Mouse (Mus musculus): ENCODE results near the gene Creg1. TPM values are rescaled to one million over a fixed set of nuclear protein-coding genes. Genes with fewer than 3 reads are reported as not detected.

Creg1 gene
- 10 to 100 TPM; 49.6 to 62.8 TPM for total RNA-seq (2021)
- long read RNA-seq, experiment 1, transcript Creg1-202 (4 exons, 2,163 nt), result major isoform, 93 of 96 reads
- long read RNA-seq, experiment 1, partial matches to known transcripts, result 1 of 96 reads
- long read RNA-seq, experiment 1, other reads (novel, unspliced or antisense), result 2 of 96 reads
- long read RNA-seq, experiment 2, transcript Creg1-202 (4 exons, 2,163 nt), result major isoform, 127 of 138 reads
- long read RNA-seq, experiment 2, partial matches to known transcripts, result 10 of 138 reads
- long read RNA-seq, experiment 2, other reads (novel, unspliced or antisense), result 1 of 138 reads

DNA sequence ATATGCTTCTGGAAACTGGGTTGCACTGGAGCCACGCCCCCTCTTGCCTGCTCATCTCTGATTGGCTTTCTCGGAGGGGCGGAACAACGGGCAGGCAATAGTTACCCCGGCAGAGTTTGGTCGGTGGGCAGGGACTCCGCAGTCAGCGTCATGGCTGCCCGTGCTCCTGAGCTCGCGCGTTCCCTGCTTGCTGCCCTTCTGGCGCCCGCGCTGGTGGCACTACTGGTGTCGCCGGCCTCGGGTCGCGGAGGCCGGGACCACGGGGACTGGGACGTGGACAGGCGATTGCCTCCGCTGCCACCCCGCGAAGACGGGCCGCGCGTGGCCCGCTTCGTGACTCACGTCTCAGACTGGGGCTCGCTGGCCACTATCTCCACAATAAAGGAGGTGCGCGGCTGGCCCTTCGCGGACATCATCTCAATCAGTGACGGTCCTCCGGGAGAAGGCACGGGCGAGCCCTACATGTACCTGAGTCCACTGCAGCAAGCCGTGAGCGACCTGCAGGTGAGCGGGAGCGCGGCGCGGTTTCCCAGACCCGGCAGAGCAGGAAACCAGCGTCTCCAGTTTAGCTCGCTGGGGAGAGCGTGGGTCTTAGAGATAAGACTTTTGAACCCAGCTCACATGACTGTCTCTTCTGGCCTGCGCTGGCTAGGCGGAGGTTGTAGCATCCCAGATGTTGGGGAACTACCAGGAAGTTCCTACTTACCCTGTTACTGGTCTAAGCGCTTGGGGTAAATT lies at the start of gene Creg1:
TSS of gene Creg1 (plus strand) at position 112 of the 738 bp plus-strand sequence.
- DNase-seq, result peak; percentile 93

DNA sequence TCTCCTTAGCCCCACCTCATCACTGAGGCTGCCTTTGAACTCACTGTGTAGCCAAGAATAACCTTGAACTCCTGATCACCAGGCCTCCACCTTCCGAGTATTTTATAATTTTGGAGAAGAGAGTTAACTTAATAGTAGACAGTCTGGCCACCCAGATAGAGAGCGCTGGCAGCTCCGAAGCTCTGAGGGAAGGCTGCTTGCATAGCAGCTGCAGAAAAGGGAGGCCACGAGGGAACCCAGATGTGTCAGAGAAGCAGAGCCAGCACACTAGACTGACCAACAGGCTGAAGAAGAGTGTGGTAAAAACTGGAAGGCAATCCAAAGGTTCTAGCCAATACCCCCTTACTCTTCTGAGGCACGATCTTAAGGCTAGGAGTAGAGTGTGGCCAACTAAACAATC lies 49.7 kb upstream of the Creg1 start:
- DNase-seq, result no peak

GRCm38 (mm10) chr1:165716426-165716825 lies 47.1 kb upstream of the Creg1 start:
- no peak for DNase-seq

DNA sequence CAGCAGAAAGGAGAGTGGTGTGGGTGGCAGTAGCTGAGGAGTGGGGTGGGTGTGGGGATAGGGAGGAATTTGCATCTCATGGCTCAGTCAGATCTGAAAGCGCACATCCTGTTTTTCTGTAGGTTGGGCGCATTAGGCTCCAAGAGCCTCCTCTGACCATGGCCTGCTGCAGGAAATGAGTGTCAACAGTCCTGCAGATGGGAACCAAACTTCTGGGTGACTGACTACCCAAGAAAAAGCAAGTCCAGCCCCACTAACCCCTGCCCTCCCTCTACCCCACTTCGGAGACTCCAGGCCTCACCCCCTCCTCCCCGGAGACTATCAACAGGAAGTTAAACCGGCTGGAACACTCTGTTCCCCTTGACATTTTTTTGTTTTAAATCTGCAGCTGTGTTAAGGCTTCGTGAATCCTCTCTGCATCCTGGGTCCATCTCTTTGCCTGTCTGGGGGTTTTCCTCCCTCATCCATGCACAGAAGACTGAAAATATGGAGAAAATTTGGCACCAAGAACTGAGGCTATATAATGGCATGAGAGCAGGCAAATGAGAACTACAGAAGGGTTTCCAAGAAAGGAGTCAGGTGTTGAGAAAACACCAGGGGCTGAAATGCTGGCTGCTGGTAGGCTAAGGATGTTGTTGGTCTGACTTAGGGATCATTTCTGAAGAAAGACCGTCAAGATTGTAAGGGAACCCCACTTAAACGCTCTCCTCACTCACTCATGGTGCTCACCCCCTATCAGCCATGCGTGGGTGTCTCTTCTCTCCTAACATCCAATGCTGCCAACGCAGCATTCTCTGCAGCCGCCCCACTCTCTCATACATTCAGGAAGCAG lies 45.6 kb upstream of the Creg1 start:
- peak; percentile 84 for DNase-seq

DNA sequence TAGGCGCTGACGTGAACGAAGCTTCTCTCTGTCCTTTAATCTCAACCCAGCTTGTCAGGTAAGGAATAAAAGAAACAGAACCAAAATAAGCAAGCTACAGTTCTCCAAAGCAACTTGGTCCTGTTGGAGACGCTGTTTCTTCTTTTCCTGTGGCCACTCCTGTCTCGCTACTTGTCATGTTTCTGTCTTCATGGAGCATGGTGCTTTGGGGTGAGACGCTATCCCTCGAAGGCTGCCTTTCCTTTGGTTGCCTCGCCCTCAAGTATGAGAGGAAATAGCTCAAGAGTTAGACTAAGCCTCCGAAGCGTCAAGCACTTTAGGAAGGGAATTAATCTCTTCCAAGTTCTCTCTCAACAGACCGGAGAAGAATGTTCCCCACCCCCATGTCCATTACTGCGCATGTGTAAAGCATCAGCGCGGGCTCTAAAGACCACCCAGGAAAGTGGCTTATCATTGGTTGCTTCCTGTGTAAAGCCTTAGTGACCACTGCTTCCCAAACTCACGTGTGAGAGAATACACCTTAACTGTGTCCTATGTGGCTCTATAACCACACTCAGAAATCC lies 44.9 kb upstream of the Creg1 start:
- DNase-seq, result no peak

DNA sequence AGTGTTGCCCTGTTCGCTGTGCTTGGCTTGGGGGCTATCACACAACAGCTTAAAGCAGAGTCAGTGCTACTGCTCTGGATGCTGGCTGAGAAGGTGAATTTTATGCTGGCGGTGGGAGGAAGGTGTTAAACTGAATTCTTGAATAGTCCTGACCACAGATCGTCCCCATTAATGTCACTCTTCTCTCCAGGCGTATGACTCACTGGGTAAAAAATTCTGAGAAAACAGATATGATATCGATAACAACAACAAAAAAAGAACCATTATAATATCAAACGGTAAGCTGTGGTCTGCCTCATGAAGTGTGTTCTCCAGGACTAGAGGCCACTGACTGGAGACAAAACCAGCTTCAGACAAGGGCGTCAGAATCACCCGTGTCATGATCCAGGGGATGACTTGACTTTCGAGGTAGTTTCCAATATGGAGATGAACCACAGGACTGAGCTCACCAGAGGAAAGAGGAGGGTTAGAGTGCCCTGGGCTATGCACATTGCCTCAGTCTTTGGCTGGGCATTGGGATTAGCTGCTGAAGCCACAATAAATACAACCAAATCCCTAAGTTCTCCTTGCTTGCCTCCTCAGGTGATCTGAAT lies 40.9 kb upstream of the Creg1 start:
- no peak for DNase-seq

- no peak for DNase-seq
These were observed 39.1 kb upstream of the Creg1 start for GRCm38 (mm10) chr1:165724219-165725033.

DNA sequence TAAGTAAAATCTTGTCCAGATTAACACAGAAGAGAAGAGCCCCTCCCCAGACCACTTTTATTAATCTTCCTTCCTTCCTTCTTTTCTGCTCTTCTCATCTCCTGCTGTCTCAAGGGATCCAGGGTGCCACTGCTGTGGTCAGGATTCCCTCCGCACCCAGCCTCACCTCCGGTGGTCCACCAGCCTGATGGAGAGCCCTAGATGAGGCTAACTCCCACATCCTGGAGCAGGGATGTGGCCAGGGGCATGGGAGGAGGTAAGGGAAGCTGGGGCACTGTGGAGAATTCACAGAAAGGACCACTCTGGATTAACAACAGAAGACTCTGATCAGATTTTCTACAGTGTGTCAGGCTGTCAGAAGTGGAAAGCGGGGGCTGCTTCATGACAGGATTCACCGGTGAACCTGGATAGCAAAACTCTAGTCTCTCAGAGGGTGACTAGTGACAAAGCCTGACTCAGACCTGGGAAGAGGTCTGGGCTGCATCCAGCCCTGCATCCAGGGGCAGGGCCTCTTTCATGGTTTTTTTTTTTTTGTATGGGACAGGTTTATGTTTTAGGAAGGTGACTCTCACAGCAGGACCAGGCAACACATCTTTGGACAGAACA lies 38.4 kb upstream of the Creg1 start:
- DNase-seq, result no peak

- DNase-seq, result no peak
These were observed 36.6 kb upstream of the Creg1 start for GRCm38 (mm10) chr1:165726986-165727385.

DNA sequence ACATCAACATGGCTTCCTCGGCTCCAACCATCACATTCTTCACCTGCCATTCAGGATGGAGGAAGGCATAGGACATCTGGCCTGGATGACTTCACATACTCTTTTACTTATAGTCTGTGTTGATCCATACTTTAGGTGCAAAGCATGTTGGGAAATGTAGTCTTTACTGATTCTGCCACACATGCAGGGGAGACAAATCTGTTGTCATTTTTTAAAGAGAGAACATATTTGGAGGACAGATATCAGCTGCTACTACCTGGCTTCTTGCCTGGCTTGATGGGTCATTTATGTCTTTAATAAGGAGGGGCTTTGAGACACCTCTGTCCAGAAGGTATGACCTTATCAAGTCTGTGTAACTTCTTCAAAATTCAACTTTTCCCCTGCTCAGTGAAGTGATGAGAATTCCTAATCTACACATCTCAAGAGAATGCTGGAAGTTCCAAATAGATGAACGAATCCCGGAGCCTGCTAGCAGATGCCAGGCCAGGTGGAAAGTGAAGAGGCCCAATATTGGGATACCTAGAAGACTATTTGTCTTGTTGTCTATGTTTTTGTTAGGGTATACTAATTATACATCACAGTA lies 35.4 kb upstream of the Creg1 start:
- no peak for DNase-seq

- no peak for DNase-seq
These were observed 33.4 kb upstream of the Creg1 start for GRCm38 (mm10) chr1:165730129-165730528.

DNA sequence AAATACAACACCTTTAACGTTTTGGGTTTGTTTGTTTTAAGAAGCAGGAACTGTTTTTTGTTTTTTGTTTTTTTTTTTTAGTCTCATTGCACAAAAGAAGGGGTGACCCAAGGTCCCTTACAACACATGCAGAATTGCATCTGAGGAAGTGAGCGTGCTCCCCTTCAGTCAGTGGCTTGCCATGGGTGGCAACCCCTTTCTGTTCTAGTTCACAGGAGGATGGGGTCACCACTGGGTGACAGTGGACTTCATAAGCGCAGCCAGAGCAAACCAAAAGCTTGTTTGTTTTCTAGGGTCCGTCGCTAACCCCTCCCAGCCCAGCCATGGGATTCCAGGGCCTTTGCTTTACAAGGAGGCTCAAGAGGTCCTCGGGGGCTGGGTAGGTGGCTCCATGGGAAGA lies 32.0 kb upstream of the Creg1 start:
- DNase-seq, result no peak

GRCm38 (mm10) chr1:165734840-165735239 lies 28.7 kb upstream of the Creg1 start:
- no peak for DNase-seq

- DNase-seq, result peak; percentile 75
These were observed 27.4 kb upstream of the Creg1 start for GRCm38 (mm10) chr1:165735826-165736818.

DNA sequence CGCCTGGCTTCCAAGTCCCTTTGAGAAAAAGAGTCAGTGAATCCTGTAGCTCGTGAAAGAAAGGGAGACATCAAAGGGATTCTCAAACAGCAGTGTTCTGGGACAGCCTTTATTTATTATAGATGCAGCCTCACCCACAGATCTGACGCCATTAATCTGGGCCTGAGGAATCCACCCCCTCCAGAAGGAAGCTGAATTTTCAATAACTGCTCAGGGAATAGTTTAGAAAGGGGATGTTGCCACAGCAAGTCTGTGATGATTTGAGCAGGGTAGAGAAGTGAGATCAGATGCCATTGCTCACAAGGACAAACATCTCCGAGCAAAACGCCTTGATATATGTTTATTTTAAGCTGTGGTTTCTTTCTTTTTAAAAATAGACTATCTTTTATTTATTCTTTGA lies 26.1 kb upstream of the Creg1 start:
- DNase-seq, result no peak

GRCm38 (mm10) chr1:165737867-165738266 lies 25.7 kb upstream of the Creg1 start:
- DNase-seq, result no peak

- no peak for DNase-seq
These were observed 24.6 kb upstream of the Creg1 start for GRCm38 (mm10) chr1:165738985-165739384.

DNA sequence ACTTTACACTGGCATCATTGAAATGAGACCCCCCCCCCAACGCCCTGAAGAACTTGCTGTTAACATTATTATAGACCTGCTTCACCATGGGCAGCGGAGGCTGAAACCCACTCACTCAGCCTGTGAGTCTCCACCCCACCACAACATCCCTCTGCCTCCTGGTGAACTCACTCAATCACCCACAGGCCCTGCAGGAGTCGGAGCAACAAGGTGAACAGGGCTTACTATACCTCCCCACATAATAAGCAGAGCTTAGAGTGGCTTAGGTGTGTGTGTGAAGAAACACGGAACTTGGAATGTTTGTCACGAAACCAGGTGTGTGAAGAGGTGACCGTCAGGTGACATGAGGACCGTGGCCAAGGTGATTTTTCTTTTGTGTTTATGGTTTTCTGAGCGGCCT lies 21.6 kb upstream of the Creg1 start:
- DNase-seq, result no peak

DNA sequence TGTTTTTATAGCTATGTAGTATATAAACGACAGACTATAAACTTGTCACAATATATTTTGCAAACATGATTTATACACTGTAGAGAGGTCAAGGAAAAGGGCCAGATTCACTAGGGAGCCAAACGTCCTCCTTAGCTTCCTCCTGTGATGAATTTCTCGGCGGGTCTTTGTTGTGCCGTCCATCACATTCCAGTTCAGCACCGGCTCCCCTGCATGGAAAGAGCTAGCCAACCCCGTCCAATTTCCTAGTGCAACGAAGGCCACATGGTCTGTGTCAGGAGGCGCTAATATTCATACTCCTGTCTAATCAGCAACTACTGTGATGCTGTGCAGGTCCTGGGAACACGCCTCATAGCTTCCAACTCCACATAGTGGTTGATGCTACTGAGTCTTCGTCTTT lies 15.5 kb upstream of the Creg1 start:
- DNase-seq, result no peak
